Mouse (Mus musculus): ENCODE results near the gene Hnrnpab. TPM values are rescaled to one million over a fixed set of nuclear protein-coding genes. Genes with fewer than 3 reads are reported as not detected.

Hnrnpab gene
- total and polyA plus RNA-seq, 3 experiments, result 184 to 1,104 (median 894) TPM

DNA sequence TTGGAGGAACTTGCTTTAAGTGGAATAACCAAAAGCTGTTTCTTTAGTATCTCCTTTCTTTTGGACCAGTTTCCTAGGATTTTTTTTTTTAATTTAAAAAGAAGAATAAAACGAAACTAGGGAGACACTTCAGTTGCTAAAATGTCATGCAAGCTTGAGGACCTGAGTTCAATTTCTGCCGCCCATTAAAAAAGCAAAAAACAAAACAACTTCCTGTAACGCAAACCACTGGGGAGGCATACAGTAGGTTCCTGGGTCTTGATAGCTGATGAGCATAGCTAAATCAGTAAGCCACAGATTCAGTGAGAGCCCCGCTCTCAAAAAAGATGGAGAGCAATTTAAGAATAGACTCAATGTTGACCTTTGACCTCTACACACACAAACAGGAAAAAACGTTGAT is 31.9 kb upstream of the Hnrnpab start:
- Histone ChIP-seq H3K27me3 (ENCODE audit: control insufficient read depth in 1 of 2, insufficient read depth in 2 of 2, low read length in 2 of 2) (no peaks in the 10 kb centered on the region), H3K36me3 (ENCODE audit: control insufficient read depth in 1 of 2, insufficient read depth in 2 of 2, low read length in 2 of 2) (peaks cover 0 to 24% of the 10 kb centered on the region in 2 experiments; a peak in 2 of 4 replicates), H3K9ac (ENCODE audit: control insufficient read depth, low read depth, low read length, poor library complexity, severe bottlenecking) (peak overlapping the region; percentile 76), H3K27ac (ENCODE audit: control insufficient read depth, low read depth, low read length) (peak overlapping the region; percentile 93), H3K4me3 (ENCODE audit: control insufficient read depth in 1 of 2, insufficient read depth in 1 of 2, low read depth in 2 of 2, low read length in 2 of 2) (peak overlapping the region; percentile 48 to 52), H3K4me1 (ENCODE audit: control insufficient read depth in 1 of 2, insufficient read depth in 2 of 2, low read length in 2 of 2) (peaks cover 5 to 31% of the 10 kb centered on the region in 2 experiments), H3K79me2 (ENCODE audit: control insufficient read depth, insufficient read depth, low read length, poor library complexity) (peaks cover 18% of the 10 kb centered on the region), H3K9me3 (replicated peaks; ENCODE audit: insufficient read depth, low read length) (no peaks in the 10 kb centered on the region)
- TF ChIP-seq MXI1 (IDR thresholded peaks at IDR 0.05; ENCODE audit: low read depth, low read length), result no peak
- TF ChIP-seq CHD1 (IDR thresholded peaks at IDR 0.05; ENCODE audit: low read depth, low read length), result 0 out of 2 replicates have a peak, but pooled peaks have one; percentile 70
- TF ChIP-seq RCOR1 (IDR thresholded peaks at IDR 0.05; ENCODE audit: low read depth, low read length), result 0 out of 2 replicates have a peak, but pooled peaks have one; percentile 15
- no peak for TF ChIP-seq GATA1 (IDR thresholded peaks at IDR 0.05; ENCODE audit: low read depth, low read length)
- no peak for TF ChIP-seq MYB (IDR thresholded peaks at IDR 0.05; ENCODE audit: low read depth, low read length)
- TF ChIP-seq ZNF384 (IDR thresholded peaks at IDR 0.05; ENCODE audit: low read depth, low read length), result peak; percentile 58
- peak; percentile 63 for DNase-seq (ENCODE audit: low read depth, low spot score)

DNA sequence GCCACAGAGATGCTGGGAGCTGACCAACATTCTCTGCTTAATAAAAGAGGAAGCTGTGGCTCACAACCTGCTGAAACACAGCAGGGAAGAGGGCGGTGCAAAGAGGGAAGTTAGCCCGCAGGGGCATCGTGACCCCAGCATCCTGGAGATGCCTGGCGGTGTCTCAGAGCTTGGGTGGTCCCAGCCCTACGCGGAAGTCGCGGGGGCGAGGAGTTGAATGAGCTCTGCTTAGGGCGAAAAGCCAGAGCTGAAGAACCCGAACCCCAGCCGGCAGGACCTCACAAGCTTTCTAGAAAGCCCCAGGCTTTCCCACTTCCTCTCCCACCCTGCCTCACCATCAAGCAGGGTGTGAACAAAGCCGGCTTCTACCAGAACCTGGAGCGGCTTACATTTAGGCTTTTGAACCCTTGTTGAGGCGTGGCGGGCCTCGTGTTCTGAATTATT is 31.3 kb upstream of the Hnrnpab start:
- H3K9me3 ChIP-seq (replicated peaks; ENCODE audit: insufficient read depth, low read length), result no peaks in the 10 kb centered on the region
- DNase-seq (ENCODE audit: low read depth, low spot score), result peak; percentile 98
- peaks cover 0 to 25% of the 10 kb centered on the region in 2 experiments; a peak in 2 of 4 replicates for H3K36me3 ChIP-seq (ENCODE audit: control insufficient read depth in 1 of 2, insufficient read depth in 2 of 2, low read length in 2 of 2)
- peak overlapping the region; percentile 76 for H3K9ac ChIP-seq (ENCODE audit: control insufficient read depth, low read depth, low read length, poor library complexity, severe bottlenecking)
- H3K4me1 ChIP-seq (ENCODE audit: control insufficient read depth in 1 of 2, insufficient read depth in 2 of 2, low read length in 2 of 2), result peaks cover 7 to 33% of the 10 kb centered on the region in 2 experiments
- peak overlapping the region; percentile 48 to 52 for H3K4me3 ChIP-seq (ENCODE audit: control insufficient read depth in 1 of 2, insufficient read depth in 1 of 2, low read depth in 2 of 2, low read length in 2 of 2)
- peak overlapping the region; percentile 93 for H3K27ac ChIP-seq (ENCODE audit: control insufficient read depth, low read depth, low read length)
- H3K79me2 ChIP-seq (ENCODE audit: control insufficient read depth, insufficient read depth, low read length, poor library complexity), result peaks cover 18% of the 10 kb centered on the region
- no peaks in the 10 kb centered on the region for H3K27me3 ChIP-seq (ENCODE audit: control insufficient read depth in 1 of 2, insufficient read depth in 2 of 2, low read length in 2 of 2)
- no peak for TF ChIP-seq ZC3H11A (IDR thresholded peaks at IDR 0.05; ENCODE audit: low read depth, low read length)
- no peak for TF ChIP-seq ZKSCAN1 (IDR thresholded peaks at IDR 0.05; ENCODE audit: low read depth, low read length)
- peak; percentile 61; the same call in 1 of the 2 replicates for TF ChIP-seq ETS1 (IDR thresholded peaks at IDR 0.05; ENCODE audit: low read depth, low read length)
- TF ChIP-seq UBTF (IDR thresholded peaks at IDR 0.05; ENCODE audit: borderline replicate concordance, insufficient read depth, low read depth, low read length), result 0 out of 2 replicates have a peak, but pooled peaks have one; percentile 31
- TF ChIP-seq MYC (IDR thresholded peaks at IDR 0.05; ENCODE audit: low read depth, low read length), result no peak; the same call in 1 of the 2 replicates
- TF ChIP-seq NRF1 (IDR thresholded peaks at IDR 0.05; ENCODE audit: insufficient read depth, low read depth, low read length, poor library complexity, severe bottlenecking), result no peak
- peak; percentile 75; the same call in 1 of the 2 replicates for TF ChIP-seq RCOR1 (IDR thresholded peaks at IDR 0.05; ENCODE audit: low read depth, low read length)
- TF ChIP-seq NELFE (IDR thresholded peaks at IDR 0.05; ENCODE audit: low read depth, low read length), result peak; percentile 66
- no peak for TF ChIP-seq CTCF (IDR thresholded peaks at IDR 0.05 in 2 of 3, conservative IDR thresholded peaks at IDR 0.05 in 1 of 3; ENCODE audit: control insufficient read depth in 1 of 3, insufficient read depth in 1 of 3, low read depth in 2 of 3, low read length in 3 of 3, poor library complexity in 1 of 3, severe bottlenecking in 1 of 3)
- TF ChIP-seq RAD21 (IDR thresholded peaks at IDR 0.05; ENCODE audit: low read depth, low read length), result no peak
- peak; percentile 85 for TF ChIP-seq SIN3A (IDR thresholded peaks at IDR 0.05; ENCODE audit: low read length)
- TF ChIP-seq USF2 (IDR thresholded peaks at IDR 0.05; ENCODE audit: borderline replicate concordance in 1 of 2, insufficient read depth in 1 of 2, low read depth in 1 of 2, low read length in 2 of 2), result no peak
- 0 out of 2 replicates have a peak, but pooled peaks have one; percentile 10 for TF ChIP-seq BHLHE40 (IDR thresholded peaks at IDR 0.05; ENCODE audit: borderline replicate concordance, low read depth, low read length)
- no peak for TF ChIP-seq POLR2AphosphoS2 (IDR thresholded peaks at IDR 0.05; ENCODE audit: low read length)
- no peak for TF ChIP-seq CHD1 (IDR thresholded peaks at IDR 0.05; ENCODE audit: low read depth, low read length)
- no peak for TF ChIP-seq SMC3 (IDR thresholded peaks at IDR 0.05; ENCODE audit: low read depth, low read length)
- no peak for TF ChIP-seq MEF2A (IDR thresholded peaks at IDR 0.05; ENCODE audit: extremely low read depth, insufficient replicate concordance, low read depth, low read length, poor library complexity, severe bottlenecking)
- TF ChIP-seq ZMIZ1 (IDR thresholded peaks at IDR 0.05; ENCODE audit: low read depth, low read length), result no peak; the same call in 1 of the 2 replicates
- peak; percentile 58; the same call in 1 of the 2 replicates for TF ChIP-seq TCF12 (IDR thresholded peaks at IDR 0.05; ENCODE audit: low read depth, low read length)
- peak; percentile 25; the same call in 1 of the 2 replicates for TF ChIP-seq HCFC1 (IDR thresholded peaks at IDR 0.05; ENCODE audit: low read depth, low read length)
- no peak for TF ChIP-seq GATA1 (IDR thresholded peaks at IDR 0.05; ENCODE audit: low read depth, low read length)
- TF ChIP-seq POLR2A (IDR thresholded peaks at IDR 0.05; ENCODE audit: control insufficient read depth in 1 of 2, insufficient read depth in 1 of 2, low read depth in 1 of 2, low read length in 2 of 2, poor library complexity in 1 of 2), result peak; percentile 83 to 86
- TF ChIP-seq GABPA (IDR thresholded peaks at IDR 0.05; ENCODE audit: low read depth, low read length), result no peak
- peak; percentile 85; the same call in 1 of the 2 replicates for TF ChIP-seq MAZ (IDR thresholded peaks at IDR 0.05; ENCODE audit: low read depth, low read length)
- no peak for TF ChIP-seq E2F4 (IDR thresholded peaks at IDR 0.05; ENCODE audit: borderline replicate concordance, low read depth, low read length)
- TF ChIP-seq JUND (IDR thresholded peaks at IDR 0.05; ENCODE audit: low read depth, low read length), result no peak
- no peak for TF ChIP-seq CHD2 (IDR thresholded peaks at IDR 0.05; ENCODE audit: low read length)

All from MEL (cell line).